Mouse (Mus musculus) CH12.LX (cell line): ENCODE results near the gene Zdhhc25. TPM values are rescaled to one million over a fixed set of nuclear protein-coding genes. Genes with fewer than 3 reads are reported as not detected.

Experiments used
- DNase-seq: peaks from one replicate; pipeline ENCODE4 v3.0.0-alpha.2; 2013; ENCODE audit errors: extremely low read depth
- H3K27ac ChIP-seq: 2 replicates; pipeline ENCODE4 v1.5.1; 2012; ENCODE audit warnings: low read depth, mild to moderate bottlenecking, control low read depth, moderate library complexity; ENCODE audit not compliant: insufficient read depth
- H3K27me3 ChIP-seq: replicated peaks from 2 replicates; pipeline ENCODE3; 2012; ENCODE audit warnings: inconsistent platforms
- H3K36me3 ChIP-seq, 2 experiments: replicated peaks in 1 of 2; 2 replicates each; pipeline versions ENCODE3 to v1.6.1; 2012; ENCODE audit warnings: inconsistent platforms in 1 of 2, low read length in 1 of 2, mild to moderate bottlenecking in 1 of 2, mixed read lengths in 1 of 2, moderate library complexity in 1 of 2; ENCODE audit not compliant: control insufficient read depth in 1 of 2, insufficient read depth in 1 of 2
- H3K4me1 ChIP-seq, 2 experiments: 2 replicates each; pipeline ENCODE4 v1.6.1; 2012; ENCODE audit warnings: inconsistent platforms in 1 of 2, moderate library complexity in 1 of 2; ENCODE audit not compliant: insufficient read depth in 2 of 2, control insufficient read depth in 1 of 2
- H3K4me2 ChIP-seq: 2 replicates; pipeline ENCODE4 v1.6.1; 2012; ENCODE audit warnings: low read depth, mild to moderate bottlenecking, control low read depth; ENCODE audit not compliant: poor library complexity, insufficient read depth, severe bottlenecking
- H3K4me3 ChIP-seq, 3 experiments: fragments of 150-350 bp in 1 of 3; sonication (generic) in 1 of 3; replicated peaks in 1 of 3; 2 replicates each; pipeline versions ENCODE3 to v1.5.1; 2011 to 2012; ENCODE audit warnings: low read depth in 2 of 3, low read length in 2 of 3, mild to moderate bottlenecking in 2 of 3, moderate library complexity in 2 of 3, control low read depth in 1 of 3, improper control_type of control experiment in 1 of 3, inconsistent platforms in 1 of 3, mixed read lengths in 1 of 3; ENCODE audit not compliant: poor library complexity in 1 of 3
- H3K79me2 ChIP-seq: replicated peaks from 2 replicates; pipeline ENCODE4 v1.6.1; 2012; ENCODE audit warnings: mild to moderate bottlenecking, moderate library complexity; ENCODE audit not compliant: control insufficient read depth, poor library complexity, insufficient read depth, severe bottlenecking; ENCODE audit errors: extremely low read depth
- H3K9ac ChIP-seq: 2 replicates; pipeline ENCODE4 v1.6.1; 2012; ENCODE audit warnings: low read depth, mild to moderate bottlenecking, control low read depth, moderate library complexity; ENCODE audit not compliant: insufficient read depth
- H3K9me3 ChIP-seq: replicated peaks from 2 replicates; pipeline ENCODE3; 2012; ENCODE audit warnings: low read length, inconsistent platforms, mixed read lengths
- BHLHE40 ChIP-seq: IDR thresholded peaks from 2 replicates; pipeline ENCODE4 v1.6.1; 2011; ENCODE audit warnings: mild to moderate bottlenecking, low read depth, low read length, improper control_type of control experiment
- CHD1 ChIP-seq: IDR thresholded peaks from 2 replicates; pipeline ENCODE4 v1.6.1; 2012; ENCODE audit warnings: low read depth, low read length, improper control_type of control experiment, inconsistent platforms
- CTCF ChIP-seq, 2 experiments: IDR thresholded peaks in 1 of 2; conservative IDR thresholded peaks in 1 of 2; 2 replicates each; pipeline ENCODE4 v1.5.1; 2011 to 2012; ENCODE audit warnings: low read depth in 2 of 2, low read length in 2 of 2, improper control_type of control experiment in 1 of 2, inconsistent platforms in 1 of 2, mild to moderate bottlenecking in 1 of 2, moderate library complexity in 1 of 2
- E2F4 ChIP-seq: IDR thresholded peaks from 2 replicates; pipeline ENCODE4 v1.6.1; 2011; ENCODE audit warnings: low read depth, low read length, improper control_type of control experiment; ENCODE audit not compliant: insufficient replicate concordance
- ELF1 ChIP-seq: IDR thresholded peaks from 2 replicates; pipeline ENCODE4 v1.6.1; 2014; ENCODE audit warnings: low read depth, mild to moderate bottlenecking, inconsistent platforms, low read length, improper control_type of control experiment
- ETS1 ChIP-seq: conservative IDR thresholded peaks from 2 replicates; pipeline ENCODE4 v1.6.1; 2012; ENCODE audit warnings: low read depth, mild to moderate bottlenecking, inconsistent platforms, low read length, improper control_type of control experiment, moderate library complexity
- HCFC1 ChIP-seq: IDR thresholded peaks from 2 replicates; pipeline ENCODE4 v1.6.1; 2012; ENCODE audit warnings: low read depth, mild to moderate bottlenecking, inconsistent platforms, low read length, improper control_type of control experiment
- JUN ChIP-seq: IDR thresholded peaks from 2 replicates; pipeline ENCODE4 v1.6.1; 2011; ENCODE audit warnings: low read depth, mild to moderate bottlenecking, low read length, improper control_type of control experiment, moderate library complexity; ENCODE audit not compliant: insufficient read depth
- JUND ChIP-seq: conservative IDR thresholded peaks from 2 replicates; pipeline ENCODE4 v1.6.1; 2011; ENCODE audit warnings: low read depth, low read length, improper control_type of control experiment
- MAFK ChIP-seq: IDR thresholded peaks from 2 replicates; pipeline ENCODE4 v1.6.1; 2011; ENCODE audit warnings: low read length, improper control_type of control experiment; ENCODE audit not compliant: insufficient replicate concordance
- MAZ ChIP-seq: IDR thresholded peaks from 2 replicates; pipeline ENCODE4 v1.6.1; 2012; ENCODE audit warnings: low read depth, mild to moderate bottlenecking, inconsistent platforms, low read length, improper control_type of control experiment, moderate library complexity
- MEF2A ChIP-seq: IDR thresholded peaks from 2 replicates; pipeline ENCODE4 v1.6.1; 2014; ENCODE audit warnings: low read depth, mild to moderate bottlenecking, inconsistent platforms, low read length, improper control_type of control experiment, borderline replicate concordance
- MXI1 ChIP-seq: IDR thresholded peaks from 2 replicates; pipeline ENCODE4 v1.6.1; 2011; ENCODE audit warnings: mild to moderate bottlenecking, low read depth, low read length, improper control_type of control experiment
- MYC ChIP-seq: IDR thresholded peaks from 2 replicates; pipeline ENCODE4 v1.6.1; 2011; ENCODE audit warnings: low read depth, mild to moderate bottlenecking, improper control_type of control experiment, low read length
- NRF1 ChIP-seq: IDR thresholded peaks from 2 replicates; pipeline ENCODE4 v1.6.1; 2014; ENCODE audit warnings: low read depth, mild to moderate bottlenecking, inconsistent platforms, low read length, improper control_type of control experiment, moderate library complexity
- PAX5 ChIP-seq: IDR thresholded peaks from 2 replicates; pipeline ENCODE4 v1.6.1; 2012; ENCODE audit warnings: low read length, inconsistent platforms, mixed read lengths
- POLR2A ChIP-seq: IDR thresholded peaks from 2 replicates; pipeline ENCODE4 v1.6.1; 2011; ENCODE audit warnings: low read depth, mild to moderate bottlenecking, improper control_type of control experiment, low read length
- RAD21 ChIP-seq: IDR thresholded peaks from 2 replicates; pipeline ENCODE4 v1.6.1; 2011; ENCODE audit warnings: low read depth, mild to moderate bottlenecking, low read length, improper control_type of control experiment, moderate library complexity
- RCOR1 ChIP-seq: conservative IDR thresholded peaks from 2 replicates; pipeline ENCODE4 v1.6.1; 2012; ENCODE audit warnings: low read depth, mild to moderate bottlenecking, inconsistent platforms, low read length, improper control_type of control experiment
- SMC3 ChIP-seq: IDR thresholded peaks from 2 replicates; pipeline ENCODE4 v1.6.1; 2011; ENCODE audit warnings: low read depth, low read length, improper control_type of control experiment
- TCF12 ChIP-seq: IDR thresholded peaks from 2 replicates; pipeline ENCODE4 v1.6.1; 2014; ENCODE audit warnings: low read depth, mild to moderate bottlenecking, inconsistent platforms, low read length, improper control_type of control experiment
- UBTF ChIP-seq: IDR thresholded peaks from 2 replicates; pipeline ENCODE4 v1.6.1; 2012; ENCODE audit warnings: low read depth, mild to moderate bottlenecking, inconsistent platforms, low read length, improper control_type of control experiment, moderate library complexity
- USF1 ChIP-seq: IDR thresholded peaks from 2 replicates; pipeline ENCODE4 v1.6.1; 2014; ENCODE audit warnings: low read depth, mild to moderate bottlenecking, inconsistent platforms, low read length, improper control_type of control experiment
- ZC3H11A ChIP-seq: IDR thresholded peaks from 2 replicates; pipeline ENCODE4 v1.6.1; 2012; ENCODE audit warnings: low read depth, mild to moderate bottlenecking, inconsistent platforms, low read length, improper control_type of control experiment
- ZKSCAN1 ChIP-seq: IDR thresholded peaks from 2 replicates; pipeline ENCODE4 v1.6.1; 2012; ENCODE audit warnings: low read depth, inconsistent platforms, low read length, improper control_type of control experiment, borderline replicate concordance
- ZNF384 ChIP-seq: IDR thresholded peaks from 2 replicates; pipeline ENCODE4 v1.6.1; 2012; ENCODE audit warnings: low read depth, low read length, improper control_type of control experiment, inconsistent platforms
- dilution Hi-C: fragments of 300-500 bp; cut with MboI; formaldehyde crosslinking; loops from 2 replicates; pipeline ENCODE4 v1.14.3; 2020; ENCODE audit warnings: low sequenced_read_pairs; ENCODE audit not compliant: extremely low pct_unique_long_range_greater_than_20kb, extremely low pct_ligation_motif_present
- in situ Hi-C: fragments of 300-500 bp; cut with MboI; formaldehyde crosslinking; loops from 3 replicates; pipeline ENCODE4 v1.14.3; 2019; ENCODE audit warnings: low sequenced_read_pairs, low pct_ligation_motif_present, low pct_unique_long_range_greater_than_20kb, mixed read lengths
- polyA plus RNA-seq: library from polyadenylated mRNA; unstranded; fragments of >175 nt; gene quantifications from 2 replicates; pipeline ENCODE4 v1.2.1, GENCODE M21; 2012; ENCODE audit warnings: low read depth; ENCODE audit not compliant: insufficient read length
- total RNA-seq, 2 experiments: library from RNA; depleted of rRNA; stranded (reverse); fragments of 300-350 nt in 1 of 2; fragments of >200 nt in 1 of 2; gene quantifications; 2 replicates each; pipeline ENCODE4 v1.2.3; 2012 to 2014

The Zdhhc25 gene
- total and polyA plus RNA-seq, 3 experiments = not detected

GRCm38 (mm10) chr15:88623891-88624290 is 23.8 kb downstream of the Zdhhc25 start:
- Histone ChIP-seq H3K36me3 (no peaks in the 10 kb centered on the region), H3K27ac (no peak overlapping the region), H3K4me3 (no peak overlapping the region), H3K4me2 (no peak overlapping the region), H3K9me3 (no peaks in the 10 kb centered on the region), H3K79me2 (no peaks in the 10 kb centered on the region), H3K4me1 (no peaks in the 10 kb centered on the region), H3K27me3 (peaks cover 61% of the 10 kb centered on the region), H3K9ac (no peak overlapping the region)
- DNase-seq = no peak
- dilution Hi-C loops (no loop called here), in situ Hi-C loops (no loop called here)
- no peak for TF ChIP-seq ZNF384
- TF ChIP-seq CTCF (conservative IDR thresholded peaks at IDR 0.05 in 1 of 2, IDR thresholded peaks at IDR 0.05 in 1 of 2; ENCODE audit: low read depth in 2 of 2, low read length in 2 of 2) = no peak
- TF ChIP-seq USF1 = no peak
- TF ChIP-seq PAX5 = no peak
- TF ChIP-seq E2F4 = no peak
- TF ChIP-seq RCOR1 = no peak
- no peak for TF ChIP-seq JUND

GRCm38 (mm10) chr15:88624874-88625277 is 24.8 kb downstream of the Zdhhc25 start:
- peaks cover 64% of the 10 kb centered on the region for H3K27me3 ChIP-seq
- TF ChIP-seq HCFC1 (no peak), ELF1 (no peak), BHLHE40 (no peak)
- TF ChIP-seq, all 38 proteins: peak for 0
- Histone ChIP-seq H3K4me3 (no peak overlapping the region), H3K9ac (no peak overlapping the region), H3K4me1 (no peaks in the 10 kb centered on the region), H3K79me2 (no peaks in the 10 kb centered on the region), H3K4me2 (no peak overlapping the region), H3K9me3 (no peaks in the 10 kb centered on the region), H3K36me3 (no peaks in the 10 kb centered on the region), H3K27ac (no peak overlapping the region)
- in situ Hi-C loops = no loop called here
- dilution Hi-C loops = no loop called here
- DNase-seq = no peak

GRCm38 (mm10) chr15:88625303-88626066 is 25.4 kb downstream of the Zdhhc25 start:
- Histone ChIP-seq H3K4me2 (no peak overlapping the region), H3K9ac (no peak overlapping the region), H3K36me3 (no peaks in the 10 kb centered on the region), H3K27ac (no peak overlapping the region), H3K79me2 (no peaks in the 10 kb centered on the region), H3K27me3 (peaks cover 59% of the 10 kb centered on the region), H3K4me3 (no peak overlapping the region), H3K9me3 (no peaks in the 10 kb centered on the region), H3K4me1 (no peaks in the 10 kb centered on the region)
- in situ Hi-C loops (no loop called here), dilution Hi-C loops (no loop called here)
- DNase-seq = no peak
- TF ChIP-seq USF1 = no peak
- no peak for TF ChIP-seq POLR2A
- no peak for TF ChIP-seq MAZ
- no peak for TF ChIP-seq SMC3
- no peak for TF ChIP-seq UBTF
- no peak for TF ChIP-seq CHD1
- no peak for TF ChIP-seq JUN
- TF ChIP-seq ZKSCAN1 = no peak
- no peak for TF ChIP-seq MYC
- no peak for TF ChIP-seq TCF12
- no peak for TF ChIP-seq ZC3H11A
- TF ChIP-seq MEF2A = no peak
- no peak for TF ChIP-seq RAD21
- no peak for TF ChIP-seq ZNF384
- no peak for TF ChIP-seq ETS1
- no peak for TF ChIP-seq NRF1
- no peak for TF ChIP-seq MAFK
- no peak for TF ChIP-seq JUND
- no peak for TF ChIP-seq MXI1
